Mouse (Mus musculus) liver, embryonic 14.5 days (tissue): ENCODE results near the gene Haus3. TPM values are rescaled to one million over a fixed set of nuclear protein-coding genes. Genes with fewer than 3 reads are reported as not detected.
A peak's percentile ranks its signal among the peaks of the same experiment; 100 is the strongest.

Experiments
- ATAC-seq: fragments of 200-750 bp; cut with Nextera tagmentation; 2 replicates; pipeline ENCODE4 v1.8.0; 2017; ENCODE audit warnings: moderate number of reproducible peaks, mild to moderate bottlenecking, moderate library complexity; ENCODE audit not compliant: insufficient read depth
- DNase-seq, 3 experiments: peaks; one replicate each; pipeline ENCODE4 v3.0.0-alpha.2; 2012 to 2013; ENCODE audit warnings: low read depth in 3 of 3, low spot score in 3 of 3
- H3K27ac ChIP-seq: fragments of 300-500 bp; sonication (generic); 2 replicates; pipeline ENCODE4 v1.5.1; 2014; ENCODE audit warnings: moderate library complexity, mild to moderate bottlenecking, control low read depth, inconsistent platforms
- H3K27me3 ChIP-seq: fragments of 300-500 bp; sonication (generic); 2 replicates; pipeline ENCODE4 v1.6.1; 2014; ENCODE audit warnings: mild to moderate bottlenecking, low read length, moderate library complexity; ENCODE audit not compliant: control insufficient read depth, insufficient read depth
- H3K36me3 ChIP-seq: fragments of 300-500 bp; sonication (generic); replicated peaks from 2 replicates; pipeline ENCODE4 v1.6.1; 2014; ENCODE audit warnings: low read depth; ENCODE audit not compliant: control insufficient read depth, insufficient read depth
- H3K4me1 ChIP-seq, 2 experiments: fragments of 200-500 bp in 1 of 2; fragments of 300-500 bp in 1 of 2; sonication (generic) in 1 of 2; replicated peaks; 2 replicates each; pipeline ENCODE4 v1.6.1; 2012 to 2014; ENCODE audit warnings: antibody characterized with exemption in 1 of 2, inconsistent platforms in 1 of 2, low read length in 1 of 2; ENCODE audit not compliant: control insufficient read depth in 2 of 2, insufficient read depth in 2 of 2
- H3K4me2 ChIP-seq: fragments of 300-500 bp; sonication (generic); 2 replicates; pipeline ENCODE4 v1.6.1; 2014; ENCODE audit warnings: low read depth, mild to moderate bottlenecking, control low read depth, moderate library complexity
- H3K4me3 ChIP-seq, 2 experiments: fragments of 200-500 bp in 1 of 2; fragments of 300-500 bp in 1 of 2; sonication (generic) in 1 of 2; 2 replicates each; pipeline ENCODE4 v1.5.1; 2012 to 2014; ENCODE audit warnings: low read depth in 2 of 2, low read length in 2 of 2, mild to moderate bottlenecking in 2 of 2, control low read depth in 1 of 2, inconsistent platforms in 1 of 2, moderate library complexity in 1 of 2; ENCODE audit not compliant: insufficient read depth in 1 of 2
- H3K9ac ChIP-seq: fragments of 300-500 bp; sonication (generic); replicated peaks from 2 replicates; pipeline ENCODE4 v1.6.1; 2014; ENCODE audit warnings: mild to moderate bottlenecking, control low read depth, moderate library complexity
- H3K9me3 ChIP-seq: fragments of 300-500 bp; sonication (generic); 2 replicates; pipeline ENCODE4 v1.6.1; 2016; ENCODE audit warnings: low read length, mixed read lengths; ENCODE audit not compliant: control insufficient read depth
- CTCF ChIP-seq: IDR thresholded peaks from 2 replicates; pipeline ENCODE4 v1.5.1; 2016; ENCODE audit warnings: antibody characterized with exemption, low read depth, control low read depth
- EP300 ChIP-seq: IDR thresholded peaks from 2 replicates; pipeline ENCODE4 v1.6.1; 2016; ENCODE audit warnings: antibody characterized with exemption, low read depth
- WGBS: fragments of 180-500 bp; shearing (Covaris S2); extraction: QIAGEN DNeasy Blood & Tissue Kit; methylation state at CpG from one replicate; pipeline ENCODE4 v1.1.7; 2014; ENCODE audit not compliant: insufficient replicate concordance; 5-methylcytosine and 5-hydroxymethylcytosine counted together
- polyA plus RNA-seq, 2 experiments: library from polyadenylated mRNA; depleted of rRNA in 1 of 2; stranded (reverse) in 1 of 2; unstranded in 1 of 2; fragments of >200 nt; fragmentation: Nextera tagmentation in 1 of 2; extraction: Ambion mirVana in 1 of 2; gene quantifications; 2 replicates each; pipeline versions ENCODE4 v1.2.1 to v1.2.3; 2012 to 2014

Gene Haus3
- polyA plus RNA-seq, 2 experiments, result 9.3 to 21.7 TPM

DNA sequence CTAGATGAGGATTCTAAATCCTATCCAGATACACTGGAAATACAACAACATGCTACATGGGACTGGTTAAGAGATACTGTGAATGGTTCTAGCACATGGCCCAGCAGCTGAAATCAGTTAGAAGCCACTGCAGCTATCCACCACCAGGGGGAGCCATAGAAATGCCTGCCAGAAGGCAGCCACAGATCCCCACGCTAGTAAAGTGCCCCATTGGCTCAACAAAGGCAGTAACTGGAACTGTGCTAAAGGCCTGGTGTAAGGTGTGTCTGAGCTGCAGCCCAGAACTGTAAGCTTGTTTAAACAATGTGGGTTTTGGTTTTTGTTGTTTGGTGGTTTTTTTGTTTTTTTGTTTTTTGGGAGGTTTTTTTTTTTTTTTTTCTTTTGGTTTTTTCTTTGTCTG is 41.0 kb upstream of the Haus3 start:
- Histone ChIP-seq H3K9me3 (no peaks in the 10 kb centered on the region), H3K9ac (no peak overlapping the region), H3K4me3 (no peak overlapping the region), H3K27me3 (no peaks in the 10 kb centered on the region), H3K4me2 (no peak overlapping the region), H3K4me1 (no peaks in the 10 kb centered on the region), H3K27ac (no peak overlapping the region), H3K36me3 (no peaks in the 10 kb centered on the region)
- no peak for ATAC-seq
- 4% methylated on average over 1 of the region's 1 CpGs for WGBS
- peak; percentile 43 to 51 (median 48) for DNase-seq
- TF ChIP-seq CTCF (peak; percentile 96), EP300 (no peak)

DNA sequence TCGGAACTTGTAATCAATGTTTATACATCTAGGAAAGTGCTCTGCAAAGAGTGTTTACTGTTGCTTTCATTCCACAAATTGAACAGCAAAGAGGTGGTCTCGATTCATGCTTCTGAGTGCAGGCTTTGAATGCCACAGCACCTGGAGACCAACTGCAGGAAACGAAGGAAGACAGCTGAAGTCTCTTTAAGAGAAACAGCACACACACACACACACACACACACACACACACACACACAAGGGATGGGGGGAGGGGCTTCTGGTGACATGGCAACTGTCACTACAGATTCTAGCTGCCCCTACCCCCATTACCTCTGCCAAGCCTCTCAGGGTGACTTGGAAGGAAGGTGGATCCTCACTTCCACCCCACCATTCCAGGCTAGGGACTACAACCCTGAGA is 38.2 kb upstream of the Haus3 start:
- no peaks in the 10 kb centered on the region for H3K4me1 ChIP-seq
- no peak overlapping the region for H3K27ac ChIP-seq
- WGBS, result 35% methylated on average over 3 of the region's 3 CpGs
- ATAC-seq (no peak), DNase-seq (no peak)
- TF ChIP-seq CTCF (no peak), EP300 (no peak)
- H3K4me3 ChIP-seq, result no peak overlapping the region
- no peak overlapping the region for H3K9ac ChIP-seq
- no peaks in the 10 kb centered on the region for H3K27me3 ChIP-seq
- H3K4me2 ChIP-seq, result no peak overlapping the region
- H3K9me3 ChIP-seq, result no peaks in the 10 kb centered on the region
- H3K36me3 ChIP-seq, result no peaks in the 10 kb centered on the region

DNA sequence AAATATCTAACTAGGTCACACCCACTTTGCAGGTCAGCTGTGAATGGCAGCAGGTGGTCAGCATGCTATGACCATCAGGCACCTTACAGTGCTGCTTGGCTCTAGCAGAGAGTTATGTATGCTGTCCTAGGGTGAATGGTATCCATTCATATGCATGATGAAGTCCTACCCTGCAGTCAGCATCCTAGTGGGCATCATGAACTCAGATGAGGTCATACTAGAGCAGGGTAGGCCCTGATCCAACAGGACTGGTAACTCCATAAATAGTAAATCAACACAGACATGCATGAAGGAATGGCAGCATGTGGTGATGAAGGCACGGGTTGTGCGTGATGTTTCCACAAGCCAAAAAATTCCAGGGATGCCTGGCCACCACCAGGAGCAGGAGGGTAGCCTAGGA is 36.5 kb upstream of the Haus3 start:
- Histone ChIP-seq H3K9ac (no peak overlapping the region), H3K9me3 (no peaks in the 10 kb centered on the region), H3K36me3 (no peaks in the 10 kb centered on the region), H3K4me3 (no peak overlapping the region), H3K27ac (no peak overlapping the region), H3K4me2 (no peak overlapping the region), H3K4me1 (no peaks in the 10 kb centered on the region), H3K27me3 (no peaks in the 10 kb centered on the region)
- WGBS, result 19% methylated on average over 2 of the region's 2 CpGs
- no peak for DNase-seq
- no peak for ATAC-seq
- TF ChIP-seq EP300 (no peak), CTCF (no peak)

DNA sequence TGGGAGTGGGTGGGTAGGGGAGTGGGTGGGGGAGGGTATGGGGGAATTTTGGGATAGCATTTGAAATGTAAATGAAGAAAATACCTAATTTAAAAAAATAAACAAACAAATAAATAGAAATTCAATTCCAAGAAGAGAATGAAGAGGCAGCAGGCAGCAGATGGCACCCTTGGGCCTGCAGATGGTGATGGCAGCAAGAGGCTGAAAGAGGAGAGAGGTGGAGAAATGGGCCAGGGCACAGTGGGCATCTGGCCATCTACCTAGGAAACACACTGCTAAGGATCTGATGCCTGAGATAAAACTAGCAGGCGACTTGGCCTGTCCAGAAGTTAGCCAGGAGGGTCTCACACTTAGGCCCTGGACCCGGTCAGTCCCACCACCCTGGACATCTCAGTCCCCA is 35.6 kb upstream of the Haus3 start:
- DNase-seq, result no peak
- TF ChIP-seq CTCF (no peak), EP300 (no peak)
- no peaks in the 10 kb centered on the region for H3K27me3 ChIP-seq
- no peaks in the 10 kb centered on the region for H3K4me1 ChIP-seq
- no peaks in the 10 kb centered on the region for H3K36me3 ChIP-seq
- no peak overlapping the region for H3K4me3 ChIP-seq
- no peak for ATAC-seq
- no peak overlapping the region for H3K9ac ChIP-seq
- H3K27ac ChIP-seq, result no peak overlapping the region
- H3K9me3 ChIP-seq, result no peaks in the 10 kb centered on the region
- H3K4me2 ChIP-seq, result no peak overlapping the region
- 53% methylated on average over 2 of the region's 2 CpGs for WGBS

DNA sequence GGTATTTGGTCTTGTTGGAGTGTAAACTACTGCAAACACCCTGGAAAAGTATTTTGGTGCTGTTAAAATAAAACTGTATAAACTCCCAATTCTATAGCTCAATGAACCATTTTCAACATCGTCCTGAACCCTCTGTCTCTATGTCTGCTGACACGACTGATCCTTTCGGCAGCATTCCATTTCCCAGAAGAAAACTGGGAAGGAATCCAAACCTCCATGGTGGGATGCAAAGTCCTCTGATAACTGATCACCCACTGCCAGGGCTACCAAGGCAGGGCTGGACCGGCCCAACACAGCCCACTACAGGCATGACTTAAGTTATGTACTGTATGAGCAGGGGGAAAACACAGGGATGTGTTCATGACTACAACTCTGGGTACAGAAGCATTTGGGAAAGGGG is 32.7 kb upstream of the Haus3 start:
- no peaks in the 10 kb centered on the region for H3K36me3 ChIP-seq
- ATAC-seq, result no peak
- H3K9me3 ChIP-seq, result no peaks in the 10 kb centered on the region
- no peak overlapping the region for H3K4me2 ChIP-seq
- H3K27ac ChIP-seq, result no peak overlapping the region
- no peak for DNase-seq
- TF ChIP-seq EP300 (no peak), CTCF (no peak)
- no peak overlapping the region for H3K4me3 ChIP-seq
- no peaks in the 10 kb centered on the region for H3K4me1 ChIP-seq
- no peaks in the 10 kb centered on the region for H3K27me3 ChIP-seq
- WGBS, result 68% methylated on average over 4 of the region's 4 CpGs
- H3K9ac ChIP-seq, result no peak overlapping the region

DNA sequence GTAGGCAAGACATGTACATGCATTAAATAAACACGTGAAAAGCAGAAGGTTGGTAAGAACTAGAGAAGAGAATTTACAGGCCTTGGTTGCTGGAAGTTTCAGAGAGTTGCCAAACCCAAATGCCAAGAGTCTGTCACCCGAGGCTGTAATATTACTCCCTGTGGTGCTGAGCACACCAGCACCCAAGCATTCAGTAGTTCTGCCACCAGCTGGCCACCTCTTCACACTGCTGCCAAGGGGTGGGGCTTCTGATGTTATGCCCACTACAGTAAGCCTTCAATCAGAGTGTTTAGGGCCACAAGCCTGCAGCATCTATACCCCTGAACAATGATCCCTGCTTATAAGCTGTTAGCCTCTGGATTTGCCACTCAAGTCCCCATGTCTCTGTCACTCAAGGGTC is 32.1 kb upstream of the Haus3 start:
- no peaks in the 10 kb centered on the region for H3K4me1 ChIP-seq
- DNase-seq, result no peak
- WGBS, result 31% methylated on average over 2 of the region's 2 CpGs

More for the DNA sequence above, 32.1 kb upstream of the Haus3 start:
- no peak overlapping the region for H3K27ac ChIP-seq
- H3K9me3 ChIP-seq, result no peaks in the 10 kb centered on the region
- TF ChIP-seq CTCF (no peak), EP300 (no peak)
- no peaks in the 10 kb centered on the region for H3K27me3 ChIP-seq
- no peak overlapping the region for H3K9ac ChIP-seq
- no peak overlapping the region for H3K4me3 ChIP-seq
- no peak for ATAC-seq
- no peaks in the 10 kb centered on the region for H3K36me3 ChIP-seq
- H3K4me2 ChIP-seq, result no peak overlapping the region
